Mouse (Mus musculus) liver, adult (tissue): Measurements from ENCODE around the gene Catip.

ENCODE experiments used
- GATA4 ChIP-seq: IDR thresholded peaks from 2 replicates; pipeline ENCODE4 v1.6.1; 2014; ENCODE audit warnings: mild to moderate bottlenecking, low read length; ENCODE audit not compliant: insufficient replicate concordance

The Catip gene

DNA sequence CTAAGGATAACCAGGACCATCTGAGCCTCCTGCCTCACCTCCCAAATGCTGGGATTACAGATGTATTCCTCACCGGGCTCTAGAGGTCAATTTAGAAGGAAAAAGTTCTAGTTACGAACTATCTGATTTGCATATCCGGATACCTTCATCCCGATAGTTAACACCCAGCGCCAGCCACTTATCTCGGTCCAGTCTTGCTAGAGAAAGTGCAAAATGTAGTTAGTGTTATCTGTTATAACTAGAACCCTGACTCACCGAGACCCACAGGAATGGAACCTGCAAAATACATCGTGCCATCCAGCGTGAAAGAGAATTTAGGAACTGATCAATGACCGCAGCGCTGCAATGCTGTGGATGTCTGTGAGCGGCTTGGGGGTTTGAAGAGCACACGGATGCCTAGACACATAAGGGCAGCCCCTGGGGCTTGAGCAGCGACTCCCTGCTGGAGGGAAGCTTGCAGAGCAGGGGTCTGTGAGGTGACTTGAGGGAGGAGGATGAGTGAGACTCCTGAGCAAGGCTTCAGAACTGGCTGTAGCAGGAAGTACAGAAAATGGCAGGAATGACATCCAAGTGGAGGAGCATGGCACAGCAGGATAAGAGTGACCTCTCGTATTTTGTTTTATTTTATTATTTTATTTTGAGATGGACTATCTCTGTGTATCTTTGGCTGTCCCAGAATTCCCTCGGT, 39.3 kb downstream of the Catip start:
- no peak for TF ChIP-seq GATA4

DNA sequence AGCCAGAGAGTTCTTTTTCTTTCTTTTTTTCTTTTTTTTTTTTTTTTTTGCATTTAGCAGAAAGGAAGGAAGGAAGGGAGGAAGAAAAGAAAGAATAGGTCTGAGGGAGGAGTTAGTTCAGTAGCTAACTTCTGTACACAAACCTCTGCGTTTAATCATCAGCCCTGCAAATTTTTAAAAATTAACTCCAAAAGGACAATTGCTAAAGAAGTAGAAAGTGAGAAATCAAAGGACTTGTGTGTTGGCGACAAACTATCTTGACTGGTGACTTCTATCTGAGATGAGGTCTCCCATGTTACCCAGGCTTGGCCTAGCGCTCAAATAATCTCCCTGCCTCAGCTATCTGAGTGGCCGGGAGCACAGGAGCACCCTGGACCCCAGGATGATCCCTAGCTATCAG, 42.3 kb downstream of the Catip start:
- TF ChIP-seq GATA4: no peak

DNA sequence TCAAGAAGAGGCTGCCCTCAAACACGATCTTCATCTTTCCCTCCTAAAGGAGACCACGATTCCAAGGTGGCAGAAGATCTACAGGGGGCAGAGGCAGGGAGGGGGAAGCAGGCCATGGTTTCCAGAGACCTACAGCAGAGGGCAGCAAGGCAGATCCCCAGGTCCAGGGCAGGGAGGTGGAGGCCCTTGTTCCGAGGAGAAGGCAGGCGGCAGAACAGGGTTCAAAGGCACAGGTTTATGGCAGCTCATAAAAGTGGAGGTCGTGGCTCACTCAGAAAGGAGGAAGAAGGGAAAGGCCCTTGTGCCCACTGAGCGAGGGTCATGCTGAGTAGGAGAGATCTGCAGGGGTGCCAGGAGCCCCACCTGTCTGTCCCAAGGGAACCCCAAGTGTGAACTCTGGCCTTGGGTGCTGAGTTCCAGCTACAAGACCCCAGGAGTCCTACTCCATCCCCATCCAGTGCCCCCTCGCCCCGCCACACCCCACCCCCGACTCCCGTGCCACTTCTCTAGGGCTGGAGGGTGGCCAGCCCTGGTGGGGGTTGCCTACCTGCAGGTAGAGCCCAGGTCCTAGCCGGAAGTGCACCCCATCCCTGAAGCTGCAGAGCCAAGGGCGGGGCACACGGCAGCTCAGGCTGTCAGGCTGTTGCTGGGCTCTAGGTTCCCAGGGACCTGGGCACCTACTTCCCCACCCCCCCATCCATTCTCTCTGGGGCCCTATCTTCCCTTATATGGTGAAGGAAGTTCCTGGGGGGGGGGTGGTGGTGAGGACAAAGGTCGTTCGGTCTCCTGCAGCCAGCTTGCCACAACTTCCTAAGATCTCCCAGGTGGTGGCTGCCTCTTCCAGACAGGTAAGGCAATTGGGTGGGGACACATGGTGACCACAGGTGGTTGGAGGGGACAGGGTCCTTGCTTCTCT, 46.9 kb downstream of the Catip start, which contains the start of gene Vil1:
Vil1 (plus strand) TSS at position 788 of the 916 bp plus-strand sequence.
- no peak for TF ChIP-seq GATA4

DNA sequence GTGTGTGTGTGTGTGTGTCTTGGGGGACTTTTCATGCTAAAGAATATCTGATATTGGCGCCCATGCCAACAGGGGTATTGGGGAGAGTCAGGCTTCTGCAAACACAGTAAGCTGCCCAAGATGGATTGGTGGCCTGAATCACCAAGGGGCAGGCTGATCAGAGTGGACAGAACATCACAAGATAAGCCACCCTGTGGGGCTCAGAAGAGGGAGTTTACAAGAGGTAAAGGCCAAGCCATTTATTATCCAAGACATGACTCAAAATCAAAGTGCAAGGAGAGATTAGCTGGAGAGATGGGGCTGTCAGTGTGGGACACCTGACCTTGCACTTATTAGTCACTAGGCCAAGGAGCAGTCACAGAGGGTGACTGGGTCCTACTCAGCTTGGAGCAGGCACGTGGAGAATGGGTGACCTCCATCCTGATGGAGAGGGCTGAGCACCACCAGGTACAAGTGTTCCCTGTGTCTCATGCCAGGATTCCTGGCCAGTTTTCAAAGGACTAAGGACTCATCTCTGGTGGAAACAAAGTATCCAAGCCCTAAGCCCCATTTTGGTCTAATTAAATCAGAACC, 49.9 kb downstream of the Catip start:
- TF ChIP-seq GATA4: no peak

DNA sequence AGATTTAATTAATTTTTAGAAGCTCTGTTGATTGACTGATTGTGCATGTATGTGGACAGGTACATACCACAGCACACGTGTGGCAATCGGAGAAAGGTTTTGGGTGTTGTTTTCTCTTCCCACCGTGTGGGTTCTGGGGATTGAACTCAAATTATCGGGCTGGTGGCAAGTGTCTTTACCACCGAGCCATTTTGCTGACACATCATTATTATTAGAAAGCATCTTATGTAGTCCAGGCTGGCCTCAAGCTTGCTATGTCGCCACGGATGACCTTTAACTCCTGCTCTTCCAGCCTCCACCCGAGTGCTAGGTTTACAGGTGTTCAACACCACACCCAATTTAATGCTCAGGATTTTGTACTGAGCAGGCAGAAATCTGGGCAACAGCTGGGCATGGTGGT, 50.8 kb downstream of the Catip start:
- no peak for TF ChIP-seq GATA4

DNA sequence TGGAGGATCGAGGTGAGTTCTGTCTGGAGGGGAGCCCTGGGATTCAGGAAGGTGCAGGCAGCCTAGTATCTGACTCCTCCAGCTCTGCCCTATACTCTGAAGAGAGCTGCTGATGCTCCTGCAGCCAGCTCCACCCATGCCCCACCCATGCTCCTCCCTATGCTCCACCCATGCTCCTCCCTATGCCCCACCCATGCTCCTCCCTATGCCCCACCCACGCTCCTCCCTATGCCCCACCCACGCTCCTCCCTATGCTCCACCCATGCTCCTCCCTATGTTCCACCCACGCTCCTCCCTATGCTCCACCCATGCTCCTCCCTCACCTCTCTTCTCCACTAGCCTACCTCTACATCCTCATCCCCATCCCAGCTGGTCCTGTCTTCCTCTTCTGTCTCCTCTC, 53.2 kb downstream of the Catip start:
- no peak for TF ChIP-seq GATA4
